Mouse (Mus musculus) cerebral cortex, adult 2 months (tissue): ENCODE data around the gene Antxrl.

Experiments
- WGBS: fragments of 180-500 bp; shearing (Covaris S2); methylation state at CpG from one replicate; pipeline ENCODE4 v1.1.7; 2018; 5-methylcytosine and 5-hydroxymethylcytosine counted together

Antxrl gene

GRCm38 (mm10) chr14:34052516-34052915 is at the start of gene Antxrl:
Antxrl (plus strand) TSS chr14:34052707.
- WGBS: 94% methylated on average over 6 of the region's 6 CpGs

- 92% methylated on average over 3 of the region's 3 CpGs for WGBS
Observed at GRCm38 (mm10) chr14:34015063-34015462, 37.4 kb upstream of the Antxrl start, which contains the start of gene Gm30083. Gm30083 (minus strand) TSS chr14:34015182.

GRCm38 (mm10) chr14:34016381-34016780 is 36.1 kb upstream of the Antxrl start, which contains the start of gene Gm5460:
Gm5460 (plus strand) TSS chr14:34016758.
- WGBS: 92% methylated on average over 4 of the region's 4 CpGs

- WGBS: 85% methylated on average over 2 of the region's 2 CpGs
Observed at GRCm38 (mm10) chr14:34016938-34017337, 35.6 kb upstream of the Antxrl start.

- WGBS: 79% methylated on average over 2 of the region's 2 CpGs
Observed at GRCm38 (mm10) chr14:34026710-34027109, 25.8 kb upstream of the Antxrl start.

- 94% methylated on average over 8 of the region's 8 CpGs for WGBS
Observed at GRCm38 (mm10) chr14:34033841-34034610, 18.5 kb upstream of the Antxrl start.

- WGBS: 86% methylated on average over 4 of the region's 4 CpGs
Observed at GRCm38 (mm10) chr14:34041241-34041640, 11.3 kb upstream of the Antxrl start.

- 90% methylated on average over 3 of the region's 3 CpGs for WGBS
Observed at GRCm38 (mm10) chr14:34043341-34043740, 9.2 kb upstream of the Antxrl start.

- WGBS: 62% methylated on average over 5 of the region's 5 CpGs
Observed at GRCm38 (mm10) chr14:34050101-34050779, 2.3 kb upstream of the Antxrl start.

GRCm38 (mm10) chr14:34071665-34072064 is 19.2 kb downstream of the Antxrl start:
- WGBS: 79% methylated on average over 6 of the region's 6 CpGs

GRCm38 (mm10) chr14:34075346-34075745 is 22.8 kb downstream of the Antxrl start:
- WGBS: 71% methylated on average over 4 of the region's 4 CpGs

GRCm38 (mm10) chr14:34077222-34077621 is 24.7 kb downstream of the Antxrl start:
- WGBS: 70% methylated on average over 5 of the region's 5 CpGs

GRCm38 (mm10) chr14:34078293-34078692 is 25.8 kb downstream of the Antxrl start:
- 78% methylated on average over 4 of the region's 4 CpGs for WGBS

GRCm38 (mm10) chr14:34080321-34080997 is 28.0 kb downstream of the Antxrl start:
- WGBS: 16% methylated on average over 11 of the region's 11 CpGs

- 75% methylated on average over 4 of the region's 4 CpGs for WGBS
Observed at GRCm38 (mm10) chr14:34085731-34086130, 33.2 kb downstream of the Antxrl start, which contains the start of gene Anxa8. Anxa8 (plus strand) TSS chr14:34085981.

GRCm38 (mm10) chr14:34086806-34087205 is 34.3 kb downstream of the Antxrl start:
- 62% methylated on average over 4 of the region's 4 CpGs for WGBS

GRCm38 (mm10) chr14:34087856-34088398 is 35.4 kb downstream of the Antxrl start:
- WGBS: 62% methylated on average over 2 of the region's 2 CpGs

GRCm38 (mm10) chr14:34089796-34090195 is 37.3 kb downstream of the Antxrl start:
- WGBS: 77% methylated on average over 8 of the region's 8 CpGs

GRCm38 (mm10) chr14:34091475-34091874 is 39.0 kb downstream of the Antxrl start:
- whole genome bisulfite sequencing: 88% methylated on average over 5 of the region's 5 CpGs

GRCm38 (mm10) chr14:34092856-34093255 is 40.3 kb downstream of the Antxrl start:
- 73% methylated on average over 1 of the region's 1 CpGs for whole genome bisulfite sequencing

- WGBS: 69% methylated on average over 5 of the region's 5 CpGs
Observed at GRCm38 (mm10) chr14:34096161-34096560, 43.7 kb downstream of the Antxrl start.

- WGBS: 86% methylated on average over 5 of the region's 5 CpGs
Observed at GRCm38 (mm10) chr14:34102601-34103000, 50.1 kb downstream of the Antxrl start, which contains the start of gene A630023A22Rik. A630023A22Rik (minus strand) TSS chr14:34102754.
